Mouse (Mus musculus): ENCODE data around the gene Phlpp1.

DNA sequence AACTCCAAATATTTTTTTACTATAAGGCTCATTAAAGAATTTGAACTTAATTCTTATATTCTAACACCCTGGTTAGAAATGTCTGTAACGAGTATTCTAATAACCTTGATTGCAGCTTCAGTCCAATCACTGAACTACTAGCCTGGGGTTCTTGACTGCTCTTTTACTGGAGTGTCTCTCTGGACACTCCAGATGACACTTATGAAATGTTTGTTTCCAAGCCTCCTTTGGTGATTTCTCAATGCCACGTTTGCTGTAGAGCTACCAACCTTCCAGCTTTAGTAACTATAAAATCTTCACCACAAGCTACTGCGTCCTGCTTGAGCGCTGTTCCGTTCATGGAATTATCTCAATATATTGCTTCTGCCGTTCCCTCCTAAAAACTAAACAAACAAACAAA, 15.8 kb upstream of the Phlpp1 start:
- no peak for TF ChIP-seq CHD1 (IDR thresholded peaks at IDR 0.05; ENCODE audit: low read depth, low read length)
- no peak for TF ChIP-seq ZMIZ1 (IDR thresholded peaks at IDR 0.05; ENCODE audit: low read depth, low read length)
- no peak for TF ChIP-seq POLR2A (IDR thresholded peaks at IDR 0.05; ENCODE audit: low read depth, low read length)
- TF ChIP-seq CTCF (conservative IDR thresholded peaks at IDR 0.05 in 1 of 2, IDR thresholded peaks at IDR 0.05 in 1 of 2; ENCODE audit: low read depth in 2 of 2, low read length in 2 of 2): no peak
- TF ChIP-seq POLR2AphosphoS2 (IDR thresholded peaks at IDR 0.05; ENCODE audit: low read depth, low read length): no peak
- TF ChIP-seq EP300 (IDR thresholded peaks at IDR 0.05; ENCODE audit: low read length): no peak
- TF ChIP-seq JUND (conservative IDR thresholded peaks at IDR 0.05; ENCODE audit: low read depth, low read length): no peak
- no peak for TF ChIP-seq MAFK (IDR thresholded peaks at IDR 0.05; ENCODE audit: insufficient replicate concordance, low read length)
- no peak for TF ChIP-seq JUN (IDR thresholded peaks at IDR 0.05; ENCODE audit: insufficient read depth, low read depth, low read length)
- TF ChIP-seq UBTF (IDR thresholded peaks at IDR 0.05; ENCODE audit: low read depth, low read length): no peak
- no peak for TF ChIP-seq MAZ (IDR thresholded peaks at IDR 0.05; ENCODE audit: low read depth, low read length)
- no peak for TF ChIP-seq IRF4 (IDR thresholded peaks at IDR 0.05; ENCODE audit: low read depth, low read length)
- no peak for TF ChIP-seq KAT2A (IDR thresholded peaks at IDR 0.05; ENCODE audit: insufficient replicate concordance, low read length)
- no peak for TF ChIP-seq TCF12 (IDR thresholded peaks at IDR 0.05; ENCODE audit: low read depth, low read length)

All from CH12.LX (cell line).